Mouse (Mus musculus): ENCODE data around the gene Tbx1.

Tbx1 gene

GRCm38 (mm10) chr16:18589804-18590790 lies at the start of gene Tbx1:
Gene Tbx1, minus strand, starts transcription at chr16:18590671.
- in situ Hi-C loops (cut with MboI; ENCODE audit: unreplicated experiment in 2 of 2) = no loop called here

- in situ Hi-C loops (cut with MboI; ENCODE audit: unreplicated experiment in 2 of 2) = no loop called here
Observed at GRCm38 (mm10) chr16:18639382-18639929, 49.0 kb upstream of the Tbx1 start.

GRCm38 (mm10) chr16:18638396-18638795 lies 47.9 kb upstream of the Tbx1 start:
- in situ Hi-C loops (cut with MboI; ENCODE audit: unreplicated experiment in 2 of 2) = no loop called here

GRCm38 (mm10) chr16:18636804-18637203 lies 46.3 kb upstream of the Tbx1 start:
- in situ Hi-C loops (cut with MboI; ENCODE audit: unreplicated experiment in 2 of 2) = no loop called here

GRCm38 (mm10) chr16:18636401-18636800 lies 45.9 kb upstream of the Tbx1 start:
- in situ Hi-C loops (cut with MboI; ENCODE audit: unreplicated experiment in 2 of 2) = no loop called here

GRCm38 (mm10) chr16:18633333-18633732 lies 42.9 kb upstream of the Tbx1 start:
- in situ Hi-C loops (cut with MboI; ENCODE audit: unreplicated experiment in 2 of 2) = no loop called here

- in situ Hi-C loops (cut with MboI; ENCODE audit: unreplicated experiment in 2 of 2) = no loop called here
Observed at GRCm38 (mm10) chr16:18632816-18633215, 42.3 kb upstream of the Tbx1 start.

- in situ Hi-C loops (cut with MboI; ENCODE audit: unreplicated experiment in 2 of 2) = no loop called here
Observed at GRCm38 (mm10) chr16:18632059-18632458, 41.6 kb upstream of the Tbx1 start.

- in situ Hi-C loops (cut with MboI; ENCODE audit: unreplicated experiment in 2 of 2) = no loop called here
Observed at GRCm38 (mm10) chr16:18631141-18631540, 40.7 kb upstream of the Tbx1 start.

- in situ Hi-C loops (cut with MboI; ENCODE audit: unreplicated experiment in 2 of 2) = no loop called here
Observed at GRCm38 (mm10) chr16:18630291-18630690, 39.8 kb upstream of the Tbx1 start.

- in situ Hi-C loops (cut with MboI; ENCODE audit: unreplicated experiment in 2 of 2) = no loop called here
Observed at GRCm38 (mm10) chr16:18629390-18630231, 39.1 kb upstream of the Tbx1 start, which contains the start of gene Sept5. Gene Sept5, minus strand, starts transcription at chr16:18629954.

GRCm38 (mm10) chr16:18628948-18629340 lies 38.5 kb upstream of the Tbx1 start:
- in situ Hi-C loops (cut with MboI; ENCODE audit: unreplicated experiment in 2 of 2) = no loop called here

- in situ Hi-C loops (cut with MboI; ENCODE audit: unreplicated experiment in 2 of 2) = no loop called here
Observed at GRCm38 (mm10) chr16:18628206-18628947, 37.9 kb upstream of the Tbx1 start.

GRCm38 (mm10) chr16:18627163-18627562 lies 36.7 kb upstream of the Tbx1 start:
- in situ Hi-C loops (cut with MboI; ENCODE audit: unreplicated experiment in 2 of 2) = no loop called here

GRCm38 (mm10) chr16:18626376-18626878 lies 36.0 kb upstream of the Tbx1 start, which contains the start of gene Gm49601:
Gene Gm49601, minus strand, starts transcription at chr16:18626427.
- in situ Hi-C loops (cut with MboI; ENCODE audit: unreplicated experiment in 2 of 2) = no loop called here

- in situ Hi-C loops (cut with MboI; ENCODE audit: unreplicated experiment in 2 of 2) = no loop called here
Observed at GRCm38 (mm10) chr16:18625791-18626311, 35.4 kb upstream of the Tbx1 start.

GRCm38 (mm10) chr16:18625097-18625496 lies 34.6 kb upstream of the Tbx1 start:
- in situ Hi-C loops (cut with MboI; ENCODE audit: unreplicated experiment in 2 of 2) = no loop called here

- in situ Hi-C loops (cut with MboI; ENCODE audit: unreplicated experiment in 2 of 2) = loop anchor here (25.0 kb wide), 3 partner anchors 487 to 587 kb away; partner anchors contain the start of gene Rtn4r (in 1 of the 2)
Observed at GRCm38 (mm10) chr16:18624641-18625040, 34.2 kb upstream of the Tbx1 start.

- in situ Hi-C loops (cut with MboI; ENCODE audit: unreplicated experiment in 2 of 2) = loop anchor here (25.0 kb wide), 3 partner anchors 487 to 587 kb away; partner anchors contain the start of gene Rtn4r (in 1 of the 2)
Observed at GRCm38 (mm10) chr16:18623751-18624540, 33.5 kb upstream of the Tbx1 start.
